Mouse (Mus musculus): ENCODE measurements at regions not wholly inside any gene's neighbourhood (a gene's known extent, or its start where the extent isn't known, plus 50 kb on each side); places are given as distances from the start of the nearest gene placed in this dataset.
"Not testable (repeated sequence)": the region's sequence is repeated elsewhere in the genome, so short reads cannot be mapped to it uniquely, and the experiment has no call there.

DNA sequence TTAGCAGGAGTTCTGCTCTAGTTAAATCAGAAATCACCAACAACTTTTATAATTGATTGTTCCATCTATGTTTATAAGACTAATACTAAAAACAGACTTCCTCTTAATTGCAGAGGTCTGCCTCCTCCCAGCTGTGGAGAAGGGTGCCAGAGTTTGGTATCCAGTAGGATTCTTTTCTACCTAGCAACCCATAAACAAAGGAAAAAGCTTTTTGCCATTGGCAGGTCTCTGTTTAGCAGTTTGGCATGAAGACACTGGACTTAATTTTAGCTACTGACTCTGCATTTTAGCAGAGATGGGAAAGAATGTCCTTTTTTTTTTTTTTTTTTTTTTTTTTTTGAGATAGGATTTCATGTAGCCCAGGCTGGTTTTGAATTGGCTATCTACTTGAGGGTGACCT, 1628.4 kb downstream of the A830018L16Rik start:
- peak; percentile 11 for DNase-seq (ENCODE audit: low spot score)

DNA sequence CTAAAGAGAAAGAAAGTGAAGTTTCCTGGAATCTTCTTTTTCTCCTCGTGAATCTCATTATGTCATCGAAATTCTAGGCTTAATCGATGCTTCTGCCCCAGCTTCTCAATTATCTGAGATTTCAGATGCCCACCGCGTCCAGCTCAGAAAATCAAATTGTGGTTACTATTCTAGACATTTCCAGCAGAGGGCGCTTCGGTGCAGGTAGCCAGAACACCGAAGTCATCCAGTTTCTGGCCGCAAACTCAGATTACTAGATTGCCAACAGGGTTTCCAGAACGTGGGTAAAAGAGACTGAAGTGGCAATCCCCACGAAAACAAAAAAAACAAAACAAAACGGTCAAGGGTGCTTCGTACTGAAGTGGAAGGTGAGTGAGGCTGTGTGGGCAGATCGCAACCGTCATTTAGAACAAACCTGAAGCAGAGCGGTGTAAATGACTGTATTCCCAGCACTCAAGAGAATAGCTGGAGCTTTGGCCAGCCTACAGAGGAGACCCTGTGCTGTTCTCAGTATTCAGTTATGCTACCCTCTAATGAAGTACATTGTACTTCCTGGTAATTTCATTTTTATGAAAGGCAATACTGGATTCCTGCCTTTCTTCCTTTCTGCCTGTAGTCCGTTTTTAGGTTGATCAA, 1636.4 kb downstream of the A830018L16Rik start:
- peak; percentile 40 for DNase-seq (ENCODE audit: low spot score)

DNA sequence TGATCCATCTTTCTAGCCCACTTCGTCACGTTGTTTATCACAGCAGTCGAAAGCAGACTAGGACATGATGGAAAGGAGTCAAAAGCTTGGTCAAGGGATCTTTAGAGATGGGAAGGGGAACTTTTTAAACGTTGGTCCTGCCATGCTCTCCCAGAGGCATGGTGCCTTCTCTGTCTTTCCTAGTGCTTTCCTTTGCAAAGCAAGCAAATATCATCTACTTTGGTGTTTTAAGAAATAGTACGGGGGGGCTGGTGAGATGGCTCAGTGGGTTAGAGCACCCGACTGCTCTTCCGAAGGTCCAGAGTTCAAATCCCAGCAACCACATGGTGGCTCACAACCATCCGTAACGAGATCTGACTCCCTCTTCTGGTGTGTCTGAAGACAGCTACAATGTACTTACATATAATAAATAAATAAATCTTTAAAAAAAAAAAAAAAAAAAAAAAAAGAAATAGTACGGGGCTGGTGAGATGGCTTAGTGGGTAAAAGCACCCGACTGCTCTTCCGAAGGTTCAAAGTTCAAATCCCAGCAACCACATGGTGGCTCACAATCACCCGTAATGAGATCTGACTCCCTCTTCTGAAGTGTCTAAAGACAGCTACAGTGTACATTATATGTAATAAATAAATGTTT, 1637.6 kb downstream of the A830018L16Rik start:
- DNase-seq (ENCODE audit: low spot score), result not testable (repeated sequence)

DNA sequence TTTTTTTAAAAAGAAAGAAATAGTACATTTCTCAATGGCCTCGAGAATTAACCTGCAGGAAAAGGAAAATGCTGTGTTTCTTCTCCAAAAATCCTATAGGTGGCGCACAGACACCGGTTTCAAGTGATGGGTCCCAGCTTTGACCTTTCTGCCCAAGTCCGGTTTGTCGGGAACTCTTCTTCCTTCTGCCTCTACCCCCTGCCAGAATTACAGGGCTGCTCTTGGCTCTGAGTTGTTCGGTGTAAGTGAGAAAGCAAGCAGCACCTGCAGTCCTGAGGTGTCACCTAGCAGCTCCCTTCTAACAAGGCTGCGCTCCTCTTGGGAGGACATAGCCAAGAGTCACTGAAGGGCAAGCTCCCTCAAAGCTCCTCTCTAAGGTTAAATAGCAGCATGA, 1638.2 kb downstream of the A830018L16Rik start:
- DNase-seq (ENCODE audit: low spot score), result peak; percentile 30

DNA sequence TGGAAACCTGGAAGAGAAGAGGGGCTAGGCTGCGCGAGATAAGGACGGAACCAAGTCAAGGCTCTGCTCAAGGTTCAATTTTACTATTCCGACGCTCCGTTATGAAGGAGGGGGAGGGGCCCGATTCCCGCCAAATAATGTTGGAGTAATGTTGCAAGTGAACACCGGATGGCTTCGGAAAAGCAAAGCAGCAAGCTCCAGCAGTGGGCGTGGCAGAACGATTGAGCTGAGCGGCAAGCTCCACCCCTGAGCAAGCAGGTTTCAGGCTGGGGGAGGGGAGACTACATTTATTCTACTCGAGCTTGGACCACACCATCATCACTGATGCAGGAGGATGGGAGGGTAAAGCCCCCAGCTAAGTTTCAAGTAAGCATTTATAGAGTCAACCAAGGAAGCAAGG, 1643.8 kb downstream of the A830018L16Rik start:
- DNase-seq (ENCODE audit: low spot score), result no peak

DNA sequence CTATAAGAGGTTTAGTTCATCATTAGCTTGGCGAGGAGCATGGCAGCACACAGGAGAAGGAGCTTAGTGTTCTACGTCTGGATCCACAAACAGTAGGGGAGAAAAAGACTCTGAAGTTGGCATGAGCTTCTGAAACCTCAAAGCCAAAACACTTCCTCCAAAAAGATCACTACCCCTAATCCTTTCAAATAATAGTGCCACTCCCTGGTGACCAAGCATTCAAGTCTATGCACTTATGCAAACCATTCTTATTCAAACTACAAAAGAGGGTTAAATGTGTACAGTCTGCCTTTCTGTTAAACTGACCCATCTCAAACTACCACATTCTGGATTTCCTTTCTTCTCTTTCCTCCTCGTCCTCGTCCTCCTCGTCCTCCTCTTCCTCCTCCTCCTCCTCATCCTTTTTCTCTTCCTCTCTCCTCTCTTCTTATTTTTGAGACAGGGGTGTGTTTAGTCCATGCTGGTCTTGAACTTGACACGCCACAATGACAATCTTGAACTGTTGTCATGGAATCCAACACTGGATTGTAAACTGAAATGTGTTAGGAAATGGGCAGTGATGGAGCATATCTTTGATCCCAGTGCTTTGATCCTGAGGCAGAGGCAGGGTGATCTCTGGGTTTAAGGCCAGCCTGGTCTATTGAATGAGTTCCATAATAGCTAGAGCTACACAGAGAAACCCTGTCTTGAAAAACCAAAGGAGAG, 1645.9 kb downstream of the A830018L16Rik start:
- DNase-seq (ENCODE audit: low spot score), result no peak

All from gastrocnemius, adult 18-20 months (tissue).